Mouse (Mus musculus): ENCODE measurements around the gene Acvr2b. TPM values are rescaled to one million over a fixed set of nuclear protein-coding genes. Genes with fewer than 3 reads are reported as not detected.

Gene Acvr2b
- polyA plus RNA-seq, 1 experiment, result 0.02 TPM

- Histone ChIP-seq H3K4me1 (ENCODE audit: control insufficient read depth) (no peaks in the 10 kb centered on the region; the same call in 1 of the 2 replicates), H3K27me3 (ENCODE audit: control insufficient read depth) (no peaks in the 10 kb centered on the region), H3K36me3 (ENCODE audit: control insufficient read depth) (peaks cover 3% of the 10 kb centered on the region; the same call in 1 of the 2 replicates), H3K9me3 (ENCODE audit: control insufficient read depth, low read length) (no peaks in the 10 kb centered on the region), H3K4me3 (replicated peaks) (no peak overlapping the region)
- TF ChIP-seq TAL1 (IDR thresholded peaks at IDR 0.05; ENCODE audit: low read length), result no peak
- TF ChIP-seq GATA1 (IDR thresholded peaks at IDR 0.05; ENCODE audit: low read length), result no peak
These were observed 23.5 kb downstream of the Acvr2b start for GRCm38 (mm10) chr9:119425217-119425975.

- Histone ChIP-seq H3K4me3 (replicated peaks) (no peak overlapping the region), H3K9me3 (ENCODE audit: control insufficient read depth, low read length) (no peaks in the 10 kb centered on the region), H3K4me1 (ENCODE audit: control insufficient read depth) (no peaks in the 10 kb centered on the region; the same call in 1 of the 2 replicates), H3K27me3 (ENCODE audit: control insufficient read depth) (no peaks in the 10 kb centered on the region), H3K36me3 (ENCODE audit: control insufficient read depth) (peaks cover 3% of the 10 kb centered on the region; the same call in 1 of the 2 replicates)
- no peak for TF ChIP-seq TAL1 (IDR thresholded peaks at IDR 0.05; ENCODE audit: low read length)
- TF ChIP-seq GATA1 (IDR thresholded peaks at IDR 0.05; ENCODE audit: low read length), result no peak
These were observed 24.1 kb downstream of the Acvr2b start for GRCm38 (mm10) chr9:119425976-119426415.

- no peak overlapping the region for H3K4me3 ChIP-seq (replicated peaks)
- peaks cover 3% of the 10 kb centered on the region; the same call in 1 of the 2 replicates for H3K36me3 ChIP-seq (ENCODE audit: control insufficient read depth)
- H3K9me3 ChIP-seq (ENCODE audit: control insufficient read depth, low read length), result no peaks in the 10 kb centered on the region
- no peaks in the 10 kb centered on the region for H3K27me3 ChIP-seq (ENCODE audit: control insufficient read depth)
- no peaks in the 10 kb centered on the region; the same call in 1 of the 2 replicates for H3K4me1 ChIP-seq (ENCODE audit: control insufficient read depth)
- TF ChIP-seq GATA1 (IDR thresholded peaks at IDR 0.05; ENCODE audit: low read length) (no peak), TAL1 (IDR thresholded peaks at IDR 0.05; ENCODE audit: low read length) (no peak)
These were observed 24.6 kb downstream of the Acvr2b start for GRCm38 (mm10) chr9:119426483-119426882.

GRCm38 (mm10) chr9:119430311-119430710, 28.4 kb downstream of the Acvr2b start:
- H3K27me3 ChIP-seq (ENCODE audit: control insufficient read depth), result no peaks in the 10 kb centered on the region
- H3K36me3 ChIP-seq (ENCODE audit: control insufficient read depth), result peaks cover 12% of the 10 kb centered on the region; the same call in 1 of the 2 replicates
- no peak overlapping the region for H3K4me3 ChIP-seq (replicated peaks)
- no peaks in the 10 kb centered on the region for H3K9me3 ChIP-seq (ENCODE audit: control insufficient read depth, low read length)
- no peaks in the 10 kb centered on the region; the same call in 1 of the 2 replicates for H3K4me1 ChIP-seq (ENCODE audit: control insufficient read depth)
- TF ChIP-seq GATA1 (IDR thresholded peaks at IDR 0.05; ENCODE audit: low read length) (no peak), TAL1 (IDR thresholded peaks at IDR 0.05; ENCODE audit: low read length) (no peak)

GRCm38 (mm10) chr9:119435855-119436254, 33.9 kb downstream of the Acvr2b start:
- Histone ChIP-seq H3K4me3 (replicated peaks) (no peak overlapping the region), H3K4me1 (ENCODE audit: control insufficient read depth) (no peaks in the 10 kb centered on the region), H3K36me3 (ENCODE audit: control insufficient read depth) (peaks cover 10% of the 10 kb centered on the region; the same call in 1 of the 2 replicates), H3K27me3 (ENCODE audit: control insufficient read depth) (no peaks in the 10 kb centered on the region), H3K9me3 (ENCODE audit: control insufficient read depth, low read length) (no peaks in the 10 kb centered on the region)
- no peak for TF ChIP-seq GATA1 (IDR thresholded peaks at IDR 0.05; ENCODE audit: low read length)
- TF ChIP-seq TAL1 (IDR thresholded peaks at IDR 0.05; ENCODE audit: low read length), result no peak

- Histone ChIP-seq H3K36me3 (ENCODE audit: control insufficient read depth) (peaks cover under 1% of the 10 kb centered on the region; the same call in 1 of the 2 replicates), H3K4me1 (ENCODE audit: control insufficient read depth) (no peaks in the 10 kb centered on the region), H3K4me3 (replicated peaks) (no peak overlapping the region), H3K9me3 (ENCODE audit: control insufficient read depth, low read length) (no peaks in the 10 kb centered on the region), H3K27me3 (ENCODE audit: control insufficient read depth) (no peaks in the 10 kb centered on the region)
- no peak for TF ChIP-seq TAL1 (IDR thresholded peaks at IDR 0.05; ENCODE audit: low read length)
These were observed 36.1 kb downstream of the Acvr2b start for GRCm38 (mm10) chr9:119438065-119438464.

- no peaks in the 10 kb centered on the region for H3K27me3 ChIP-seq (ENCODE audit: control insufficient read depth)
- no peak overlapping the region for H3K4me3 ChIP-seq (replicated peaks)
- H3K4me1 ChIP-seq (ENCODE audit: control insufficient read depth), result no peaks in the 10 kb centered on the region
- no peaks in the 10 kb centered on the region for H3K9me3 ChIP-seq (ENCODE audit: control insufficient read depth, low read length)
- TF ChIP-seq GATA1 (IDR thresholded peaks at IDR 0.05; ENCODE audit: low read length), result no peak
- no peak for TF ChIP-seq TAL1 (IDR thresholded peaks at IDR 0.05; ENCODE audit: low read length)
- H3K36me3 ChIP-seq (ENCODE audit: control insufficient read depth), result no peaks in the 10 kb centered on the region; the same call in 1 of the 2 replicates
These were observed 36.6 kb downstream of the Acvr2b start for GRCm38 (mm10) chr9:119438498-119439000.

- peak within 1 kb of the TSS; percentile 75 for H3K4me3 ChIP-seq (replicated peaks)
These were observed 43.0 kb downstream of the Acvr2b start, which contains the start of gene Exog for GRCm38 (mm10) chr9:119444738-119445429. Exog (plus strand) TSS chr9:119444943.

GRCm38 (mm10) chr9:119445737-119446136, 43.8 kb downstream of the Acvr2b start:
- Histone ChIP-seq H3K4me3 (replicated peaks) (peak overlapping the region; percentile 75), H3K36me3 (ENCODE audit: control insufficient read depth) (peaks cover 35% of the 10 kb centered on the region), H3K4me1 (ENCODE audit: control insufficient read depth) (peaks cover 24% of the 10 kb centered on the region), H3K9me3 (ENCODE audit: control insufficient read depth, low read length) (no peaks in the 10 kb centered on the region), H3K27me3 (ENCODE audit: control insufficient read depth) (no peaks in the 10 kb centered on the region)
- TF ChIP-seq GATA1 (IDR thresholded peaks at IDR 0.05; ENCODE audit: low read length), result no peak
- no peak for TF ChIP-seq TAL1 (IDR thresholded peaks at IDR 0.05; ENCODE audit: low read length)

More at GRCm38 (mm10) chr9:119444738-119445429, 43.0 kb downstream of the Acvr2b start, which contains the start of gene Exog:
- no peaks in the 10 kb centered on the region for H3K9me3 ChIP-seq (ENCODE audit: control insufficient read depth, low read length)
- H3K36me3 ChIP-seq (ENCODE audit: control insufficient read depth), result peaks cover 29% of the 10 kb centered on the region
- TF ChIP-seq GATA1 (IDR thresholded peaks at IDR 0.05; ENCODE audit: low read length) (no peak), TAL1 (IDR thresholded peaks at IDR 0.05; ENCODE audit: low read length) (no peak)
- H3K27me3 ChIP-seq (ENCODE audit: control insufficient read depth), result no peaks in the 10 kb centered on the region
- H3K4me1 ChIP-seq (ENCODE audit: control insufficient read depth), result peaks cover 24% of the 10 kb centered on the region

Measured in erythroblast, embryonic 14.5 days (primary cell).